ENCODE assay signal across 9 mouse cellular contexts in genomic region chr12:103984935-103985334, GRCm38 (mm10). TPM values are rescaled to one million over a fixed set of nuclear protein-coding genes. Genes with fewer than 3 reads are reported as not detected.
DNase-seq lines count a peak whose midpoint lies in the region; ATAC-seq and TF ChIP-seq lines count a peak whose summit lies in the region.
"Had no signal": no experiment of that assay in that cellular context is flagged by ENCODE, and none has a peak within 500 bp of the region (broad histone marks: within the 10 kb centered on the region; RNA-seq: fewer than 3 reads in every experiment).

No protein-coding gene starts in this region.

- 67% methylated on average over 4 of the region's 4 CpGs for WGBS in forebrain, embryonic 12.5 days

- H3K27ac ChIP-seq in forebrain, embryonic 12.5 days, result no peak overlapping the region
- H3K27ac ChIP-seq: hindbrain, embryonic 15.5 days had no signal

- H3K4me2 ChIP-seq in forebrain, embryonic 12.5 days, result no peak overlapping the region
- H3K4me2 ChIP-seq: hindbrain, embryonic 15.5 days had no signal

- TF ChIP-seq CTCF in brain, embryonic 14.5 days (IDR thresholded peaks at IDR 0.05; ENCODE audit: borderline replicate concordance, extremely low read depth, insufficient read depth, insufficient read length), result peak; percentile 51; the same call in 1 of the 2 replicates

- no peak for ATAC-seq in forebrain, embryonic 12.5 days (ENCODE audit: low FRiP score)

- no peak for TF ChIP-seq POLR2A in brain, embryonic 14.5 days (IDR thresholded peaks at IDR 0.05; ENCODE audit: borderline replicate concordance, extremely low read depth, insufficient read depth, insufficient read length, poor library complexity, severe bottlenecking)

- no peak overlapping the region for H3K4me3 ChIP-seq in forebrain, embryonic 12.5 days (replicated peaks)
- H3K4me3 ChIP-seq: hindbrain, embryonic 15.5 days had no signal

- no peaks in the 10 kb centered on the region for H3K9me3 ChIP-seq in forebrain, embryonic 12.5 days
- H3K9me3 ChIP-seq: hindbrain, embryonic 15.5 days had no signal

- no peaks in the 10 kb centered on the region for H3K4me1 ChIP-seq in forebrain, embryonic 12.5 days
- H3K4me1 ChIP-seq: hindbrain, embryonic 15.5 days had no signal

- H3K9ac ChIP-seq in forebrain, embryonic 12.5 days, result no peak overlapping the region
- H3K9ac ChIP-seq: hindbrain, embryonic 15.5 days had no signal

- H3K36me3 ChIP-seq in forebrain, embryonic 12.5 days (replicated peaks), result no peaks in the 10 kb centered on the region
- H3K36me3 ChIP-seq: hindbrain, embryonic 15.5 days had no signal

- no peaks in the 10 kb centered on the region for H3K27me3 ChIP-seq in forebrain, embryonic 12.5 days
- H3K27me3 ChIP-seq: hindbrain, embryonic 15.5 days had no signal

- DNase-seq in gastrocnemius, postnatal 10 days, result peak; percentile 45
- no peak for DNase-seq in gastrocnemius, adult 8-10 months (ENCODE audit: low spot score in 2 of 2)
- peak; percentile 37 for DNase-seq in ovary, postnatal 36 days (ENCODE audit: low spot score)
- DNase-seq in ovary, adult 18-20 months (ENCODE audit: low spot score), result no peak
- DNase-seq in brain, embryonic 14.5 days (ENCODE audit: low read depth), result peak; percentile 64
- peak; percentile 77 to 79 for DNase-seq in kidney, postnatal 4 days
- peak; percentile 4 for DNase-seq in naive thymus-derived CD4-positive, alpha-beta T cell, adult 2 months (ENCODE audit: low read depth)

RNA-seq across cellular contexts. Expression of gene Serpina11, which starts 4.8 kb away (rescaled TPM):
- not detected for total RNA-seq in gastrocnemius, postnatal 10 days (2021)
- total RNA-seq in gastrocnemius, adult 8-10 months (2022), result not detected
- not detected in 2 replicates for polyA plus RNA-seq in brain, embryonic 14.5 days (2012; rRNA removed)
- not detected in 2 replicates for polyA plus RNA-seq in forebrain, embryonic 12.5 days (2016; fragmentation: Nextera tagmentation; extraction: Ambion mirVana)
- polyA plus RNA-seq: hindbrain, embryonic 15.5 days had no signal

RNA-seq across cellular contexts. Expression of gene Serpina1e, which starts 26.2 kb away (rescaled TPM):
- under 1 TPM in 1 of 2 experiments, not detected in 1; 0.93 TPM for total RNA-seq in gastrocnemius, postnatal 10 days (2021)
- total RNA-seq in gastrocnemius, adult 8-10 months (2022), result under 1 TPM in 1 of 4 experiments, not detected in 3; 0.51 TPM
- 0.12 TPM in 1 of 2 replicates, not detected in the other for polyA plus RNA-seq in brain, embryonic 14.5 days (2012; rRNA removed)
- polyA plus RNA-seq in forebrain, embryonic 12.5 days (2016; fragmentation: Nextera tagmentation; extraction: Ambion mirVana), result not detected in 2 replicates

RNA-seq across cellular contexts. Expression of gene Serpina9, which starts 28.6 kb away (rescaled TPM):
- total RNA-seq in gastrocnemius, postnatal 10 days (2021), result not detected
- not detected for total RNA-seq in gastrocnemius, adult 8-10 months (2022)
- polyA plus RNA-seq in brain, embryonic 14.5 days (2012; rRNA removed), result 0.04 TPM in 1 of 2 replicates, not detected in the other
- not detected in 2 replicates for polyA plus RNA-seq in forebrain, embryonic 12.5 days (2016; fragmentation: Nextera tagmentation; extraction: Ambion mirVana)

RNA-seq across cellular contexts. Expression of gene Serpina12, which starts 59.3 kb away (rescaled TPM):
- not detected for total RNA-seq in gastrocnemius, postnatal 10 days (2021)
- total RNA-seq in gastrocnemius, adult 8-10 months (2022), result under 1 TPM in 1 of 4 experiments, not detected in 3; 0.07 TPM
- polyA plus RNA-seq in brain, embryonic 14.5 days (2012; rRNA removed), result not detected in 2 replicates
- not detected in 2 replicates for polyA plus RNA-seq in forebrain, embryonic 12.5 days (2016; fragmentation: Nextera tagmentation; extraction: Ambion mirVana)
- polyA plus RNA-seq: hindbrain, embryonic 15.5 days had no signal

Comparison
In these comparisons a context has a peak if more than half of its experiments do, and no peak if none do; other contexts are left out.
1. DNase-seq: peak in gastrocnemius, postnatal 10 days (single experiment), ovary, postnatal 36 days (single experiment), brain, embryonic 14.5 days (single experiment), kidney, postnatal 4 days (2 of 2) and naive thymus-derived CD4-positive, alpha-beta T cell, adult 2 months (single experiment); none in gastrocnemius, adult 8-10 months (0 of 2) and ovary, adult 18-20 months (single experiment).